Comparison of ENCODE assay signal across 26 mouse cellular contexts in genomic region chr7:28787884-28788283, GRCm38 (mm10). TPM values are rescaled to one million over a fixed set of nuclear protein-coding genes. Genes with fewer than 3 reads are reported as not detected.
"Had no signal": no experiment of that assay in that cellular context is flagged by ENCODE, and none has a peak within 500 bp of the region (broad histone marks: within the 10 kb centered on the region; RNA-seq: fewer than 3 reads in every experiment).

No protein-coding gene starts in this region.

- H3K4me2 ChIP-seq: kidney, embryonic 15.5 days; limb, embryonic 13.5 days; liver, embryonic 12.5 days; liver, embryonic 15.5 days; lung, embryonic 15.5 days; midbrain, embryonic 15.5 days; neural tube, embryonic 12.5 days; neural tube, embryonic 15.5 days had no signal

- H3K9ac ChIP-seq: kidney, embryonic 15.5 days; limb, embryonic 13.5 days; liver, embryonic 12.5 days; liver, embryonic 15.5 days; lung, embryonic 15.5 days; midbrain, embryonic 15.5 days; neural tube, embryonic 12.5 days; neural tube, embryonic 15.5 days had no signal

- H3K27ac ChIP-seq: kidney, embryonic 15.5 days; liver, embryonic 12.5 days; liver, embryonic 15.5 days; lung, embryonic 15.5 days; midbrain, embryonic 10.5 days; midbrain, embryonic 15.5 days; neural tube, embryonic 12.5 days; neural tube, embryonic 15.5 days; stomach, postnatal 0 days had no signal

- H3K27me3 ChIP-seq: kidney, embryonic 15.5 days; limb, embryonic 13.5 days; liver, embryonic 12.5 days; liver, embryonic 15.5 days; lung, embryonic 15.5 days; megakaryocyte, embryonic 14.5 days; midbrain, embryonic 15.5 days; neural tube, embryonic 12.5 days; neural tube, embryonic 15.5 days had no signal

- ATAC-seq: liver, embryonic 12.5 days; midbrain, embryonic 15.5 days had no signal

- H3K4me1 ChIP-seq: midbrain, embryonic 15.5 days; neural tube, embryonic 12.5 days; neural tube, embryonic 15.5 days had no signal

- H3K9me3 ChIP-seq: kidney, embryonic 15.5 days; limb, embryonic 13.5 days; liver, embryonic 12.5 days; liver, embryonic 15.5 days; lung, embryonic 15.5 days; megakaryocyte, embryonic 14.5 days; midbrain, embryonic 10.5 days; midbrain, embryonic 15.5 days; neural tube, embryonic 12.5 days; neural tube, embryonic 15.5 days had no signal

- H3K4me3 ChIP-seq: kidney, embryonic 15.5 days; limb, embryonic 13.5 days; liver, embryonic 12.5 days; liver, embryonic 15.5 days; lung, embryonic 15.5 days; midbrain, embryonic 10.5 days; midbrain, embryonic 15.5 days; neural tube, embryonic 12.5 days; neural tube, embryonic 15.5 days had no signal

- DNase-seq: kidney, adult 11 months; kidney, adult 8-10 months; kidney, postnatal 10 days; kidney, postnatal 36 days; left cerebral cortex, postnatal 4 days; liver; lung, adult 18-20 months; lung, postnatal 10 days; lung, postnatal 36 days; retina, postnatal 1 day; right cerebral cortex, postnatal 25 days; thymus, adult 2 months; thymus, postnatal 25 days had no signal

- H3K36me3 ChIP-seq: lung, embryonic 15.5 days had no signal

RNA-seq across cellular contexts. Expression of gene Ccer2, which starts 31.9 kb away (rescaled TPM):
- polyA plus RNA-seq: kidney, embryonic 15.5 days; limb, embryonic 13.5 days; liver, embryonic 12.5 days; liver, embryonic 15.5 days; lung, embryonic 15.5 days; midbrain, embryonic 10.5 days; stomach, embryonic 14.5 days; stomach, postnatal 0 days; urinary bladder, adult 2 months had no signal
